Mouse (Mus musculus): ENCODE results near the gene Calm4. TPM values are rescaled to one million over a fixed set of nuclear protein-coding genes. Genes with fewer than 3 reads are reported as not detected.

Calm4 gene
- polyA plus RNA-seq, 1 experiment = not detected

DNA sequence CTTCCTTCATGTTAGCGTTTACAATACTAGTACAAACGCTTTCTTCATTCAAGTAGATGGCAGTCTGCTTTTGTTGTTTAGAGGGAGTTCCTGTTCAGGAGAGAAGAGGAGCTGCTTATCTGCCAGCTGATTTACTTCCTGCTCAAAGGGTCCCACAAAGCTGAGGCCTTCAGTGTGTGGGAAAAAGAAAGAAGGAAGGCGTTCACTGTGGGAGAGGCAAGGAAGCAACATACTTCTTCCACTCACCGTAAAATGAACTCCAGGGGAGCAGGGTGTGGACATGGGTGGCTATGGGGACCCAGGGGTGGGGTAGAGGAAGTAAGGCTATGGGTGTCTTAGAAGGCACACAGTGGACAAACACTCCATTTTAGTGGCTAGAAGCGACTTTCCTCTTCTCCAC lies 31.9 kb upstream of the Calm4 start:
- Histone ChIP-seq H3K4me1 (ENCODE audit: control insufficient read depth, insufficient read depth, insufficient read length, low read length) (peaks cover 6% of the 10 kb centered on the region; the same call in 1 of the 2 replicates), H3K27me3 (ENCODE audit: control insufficient read depth, insufficient read depth, low read length) (no peaks in the 10 kb centered on the region), H3K36me3 (ENCODE audit: control insufficient read depth, insufficient read depth, low read length) (no peaks in the 10 kb centered on the region), H3K4me3 (ENCODE audit: low read depth, low read length) (no peak overlapping the region), H3K27ac (ENCODE audit: insufficient read depth, low read depth, low read length) (peak overlapping the region; percentile 17; the same call in 1 of the 2 replicates)
- 22% methylated on average over 5 of the region's 5 CpGs for WGBS
- TF ChIP-seq CTCF (IDR thresholded peaks at IDR 0.05; ENCODE audit: extremely low read depth, insufficient read length, insufficient replicate concordance, low read depth, low read length) (no peak), POLR2A (IDR thresholded peaks at IDR 0.05; ENCODE audit: low read depth, low read length) (no peak)

DNA sequence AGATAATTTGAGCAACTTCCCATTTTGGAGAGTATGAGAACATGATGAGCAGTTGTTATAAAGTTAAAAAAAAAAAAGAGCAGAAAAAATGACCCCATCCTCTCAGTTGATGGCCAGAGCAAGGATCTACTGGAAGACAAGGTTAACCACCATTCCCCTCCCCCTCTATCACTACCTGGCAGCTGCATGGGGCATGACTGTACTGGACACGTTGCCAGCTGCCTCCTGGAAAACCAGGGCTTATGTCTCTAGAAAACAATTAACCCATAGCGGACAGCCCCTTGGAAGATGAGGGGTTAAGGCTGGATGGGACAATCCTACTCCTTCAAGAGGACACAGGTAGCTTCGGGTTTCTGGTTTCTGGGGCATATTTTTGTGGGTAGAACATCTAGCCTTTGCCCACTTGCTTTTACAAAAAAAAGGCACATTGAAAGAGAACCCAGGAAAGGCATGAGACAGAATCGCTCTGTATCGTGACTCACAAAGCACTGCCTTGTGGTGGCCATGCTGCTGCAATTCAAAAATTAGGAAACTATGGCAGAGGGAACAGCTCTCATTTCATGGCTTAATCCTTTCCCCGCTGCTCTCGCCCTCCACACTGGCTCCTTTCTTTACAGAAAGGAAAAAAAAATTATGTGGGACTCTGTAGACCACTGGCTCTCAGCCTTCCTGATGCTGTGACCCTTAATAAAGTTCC lies 30.3 kb upstream of the Calm4 start:
- Histone ChIP-seq H3K27ac (ENCODE audit: insufficient read depth, low read depth, low read length) (no peak overlapping the region), H3K4me1 (ENCODE audit: control insufficient read depth, insufficient read depth, insufficient read length, low read length) (peaks cover 6% of the 10 kb centered on the region; the same call in 1 of the 2 replicates), H3K36me3 (ENCODE audit: control insufficient read depth, insufficient read depth, low read length) (no peaks in the 10 kb centered on the region), H3K27me3 (ENCODE audit: control insufficient read depth, insufficient read depth, low read length) (no peaks in the 10 kb centered on the region), H3K4me3 (ENCODE audit: low read depth, low read length) (no peak overlapping the region)
- TF ChIP-seq CTCF (IDR thresholded peaks at IDR 0.05; ENCODE audit: extremely low read depth, insufficient read length, insufficient replicate concordance, low read depth, low read length) (no peak), POLR2A (IDR thresholded peaks at IDR 0.05; ENCODE audit: low read depth, low read length) (no peak)
- WGBS = 83% methylated on average over 7 of the region's 7 CpGs

DNA sequence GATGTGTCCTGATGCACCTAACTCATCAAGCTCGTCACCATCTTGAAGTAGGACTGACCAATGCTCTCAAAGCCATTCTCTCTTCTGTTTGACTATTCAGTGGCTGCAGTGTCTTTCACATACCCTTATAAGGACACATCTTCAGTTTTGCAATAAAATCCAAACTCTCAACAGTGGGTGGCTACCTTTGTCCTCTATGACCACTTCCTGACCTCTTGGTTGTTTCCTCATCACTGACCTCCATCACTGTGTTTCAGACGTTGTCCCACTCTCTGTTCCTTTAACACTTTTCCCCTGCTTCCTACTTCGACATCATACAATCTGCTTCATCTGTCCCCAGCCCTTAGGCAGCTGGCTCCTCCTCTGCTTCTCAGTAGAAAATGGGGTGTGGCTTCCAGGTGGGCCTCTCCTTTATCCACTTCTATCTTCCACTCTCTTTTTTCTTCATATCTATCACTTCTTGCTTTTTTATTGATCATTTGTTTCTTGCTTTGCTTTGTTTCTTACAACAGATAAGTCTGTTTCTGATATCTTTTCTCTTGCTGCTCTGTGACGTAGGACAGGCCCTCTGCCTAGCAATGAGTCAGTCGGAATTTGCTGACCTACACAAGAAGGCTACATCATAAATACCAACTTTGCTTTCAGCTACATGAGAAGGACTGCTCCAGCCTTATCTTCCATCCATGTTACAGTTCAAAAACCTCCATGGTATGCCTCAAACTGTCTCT lies 19.4 kb upstream of the Calm4 start:
- no peak overlapping the region for H3K4me3 ChIP-seq (ENCODE audit: low read depth, low read length)
- H3K36me3 ChIP-seq (ENCODE audit: control insufficient read depth, insufficient read depth, low read length) = no peaks in the 10 kb centered on the region
- no peak for TF ChIP-seq CTCF (IDR thresholded peaks at IDR 0.05; ENCODE audit: extremely low read depth, insufficient read length, insufficient replicate concordance, low read depth, low read length)
- no peak for TF ChIP-seq POLR2A (IDR thresholded peaks at IDR 0.05; ENCODE audit: low read depth, low read length)
- no peak overlapping the region for H3K27ac ChIP-seq (ENCODE audit: insufficient read depth, low read depth, low read length)
- peaks cover 3% of the 10 kb centered on the region; the same call in 1 of the 2 replicates for H3K4me1 ChIP-seq (ENCODE audit: control insufficient read depth, insufficient read depth, insufficient read length, low read length)
- 46% methylated on average over 5 of the region's 5 CpGs for WGBS
- H3K27me3 ChIP-seq (ENCODE audit: control insufficient read depth, insufficient read depth, low read length) = no peaks in the 10 kb centered on the region

DNA sequence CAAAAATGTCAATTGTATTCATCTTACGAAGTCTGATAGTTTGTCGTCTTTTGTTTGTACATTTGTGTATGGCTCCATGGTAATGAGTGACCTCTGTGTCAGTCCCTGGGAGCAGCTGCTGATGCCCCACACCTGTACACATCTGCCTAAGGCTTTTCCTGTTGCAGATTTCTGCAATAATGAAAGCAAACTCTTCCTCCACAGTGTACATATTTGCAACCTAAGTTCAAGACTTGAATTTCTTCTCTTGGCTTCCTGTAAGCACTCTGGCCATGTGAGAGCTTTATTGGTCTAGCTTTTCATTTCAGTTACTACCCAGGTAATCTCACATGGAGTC lies 18.8 kb upstream of the Calm4 start:
- H3K4me1 ChIP-seq (ENCODE audit: control insufficient read depth, insufficient read depth, insufficient read length, low read length) = peaks cover 3% of the 10 kb centered on the region; the same call in 1 of the 2 replicates

DNA sequence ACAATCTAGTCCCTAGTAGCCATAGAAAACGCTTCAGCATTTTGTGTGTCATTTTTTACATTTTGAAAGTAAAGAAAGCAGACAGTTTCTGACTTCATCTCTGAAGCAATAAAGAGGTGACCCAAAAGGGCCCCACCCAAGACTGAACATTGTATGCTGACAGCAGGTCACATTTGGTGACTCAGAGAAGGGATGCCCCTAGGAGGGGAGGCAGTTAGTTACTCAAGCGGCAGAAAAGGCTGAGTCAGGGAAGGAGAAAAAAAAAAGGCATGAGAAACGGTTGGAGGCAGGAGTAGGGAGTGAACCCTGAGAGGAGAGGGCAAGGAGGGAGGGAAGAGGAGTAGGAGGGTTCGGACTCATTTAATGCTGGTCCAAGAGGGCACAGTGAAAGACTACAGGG lies 15.5 kb upstream of the Calm4 start:
- WGBS = 57% methylated on average over 4 of the region's 4 CpGs
- Histone ChIP-seq H3K36me3 (ENCODE audit: control insufficient read depth, insufficient read depth, low read length) (no peaks in the 10 kb centered on the region), H3K27me3 (ENCODE audit: control insufficient read depth, insufficient read depth, low read length) (no peaks in the 10 kb centered on the region)

More for the DNA sequence above, 18.8 kb upstream of the Calm4 start:
- no peaks in the 10 kb centered on the region for H3K36me3 ChIP-seq (ENCODE audit: control insufficient read depth, insufficient read depth, low read length)
- H3K27ac ChIP-seq (ENCODE audit: insufficient read depth, low read depth, low read length) = no peak overlapping the region
- no peaks in the 10 kb centered on the region for H3K27me3 ChIP-seq (ENCODE audit: control insufficient read depth, insufficient read depth, low read length)
- WGBS = 74% methylated on average over 2 of the region's 2 CpGs
- TF ChIP-seq CTCF (IDR thresholded peaks at IDR 0.05; ENCODE audit: extremely low read depth, insufficient read length, insufficient replicate concordance, low read depth, low read length) = no peak
- TF ChIP-seq POLR2A (IDR thresholded peaks at IDR 0.05; ENCODE audit: low read depth, low read length) = no peak
- H3K4me3 ChIP-seq (ENCODE audit: low read depth, low read length) = no peak overlapping the region

DNA sequence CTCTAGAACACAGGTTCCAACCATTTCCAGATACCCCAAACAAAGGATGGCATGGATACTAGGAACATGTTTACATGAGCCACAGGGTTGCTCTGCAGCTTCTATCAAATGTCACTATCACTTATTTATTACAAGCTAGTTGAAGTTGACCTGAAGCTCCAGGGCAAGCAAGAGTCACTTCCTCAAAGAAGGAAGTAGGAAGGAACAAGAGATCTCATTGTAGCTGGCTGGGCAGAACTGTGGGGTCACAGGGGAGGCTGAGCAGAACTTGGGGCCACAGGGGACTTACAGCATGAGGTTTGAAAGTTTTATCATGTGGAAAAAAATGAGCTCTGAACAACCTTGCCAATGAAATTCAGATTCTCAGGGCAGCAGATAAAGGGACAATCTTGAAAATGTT lies 11.8 kb upstream of the Calm4 start:
- no peaks in the 10 kb centered on the region for H3K27me3 ChIP-seq (ENCODE audit: control insufficient read depth, insufficient read depth, low read length)
- no peak overlapping the region for H3K4me3 ChIP-seq (ENCODE audit: low read depth, low read length)
- no peak overlapping the region for H3K27ac ChIP-seq (ENCODE audit: insufficient read depth, low read depth, low read length)
- H3K36me3 ChIP-seq (ENCODE audit: control insufficient read depth, insufficient read depth, low read length) = no peaks in the 10 kb centered on the region
- no peak for TF ChIP-seq CTCF (IDR thresholded peaks at IDR 0.05; ENCODE audit: extremely low read depth, insufficient read length, insufficient replicate concordance, low read depth, low read length)
- no peak for TF ChIP-seq POLR2A (IDR thresholded peaks at IDR 0.05; ENCODE audit: low read depth, low read length)
- no peaks in the 10 kb centered on the region for H3K4me1 ChIP-seq (ENCODE audit: control insufficient read depth, insufficient read depth, insufficient read length, low read length)

More for the DNA sequence above, 15.5 kb upstream of the Calm4 start:
- Histone ChIP-seq H3K27ac (ENCODE audit: insufficient read depth, low read depth, low read length) (no peak overlapping the region), H3K4me1 (ENCODE audit: control insufficient read depth, insufficient read depth, insufficient read length, low read length) (peaks cover 3% of the 10 kb centered on the region; the same call in 1 of the 2 replicates), H3K4me3 (ENCODE audit: low read depth, low read length) (no peak overlapping the region)
- no peak for TF ChIP-seq CTCF (IDR thresholded peaks at IDR 0.05; ENCODE audit: extremely low read depth, insufficient read length, insufficient replicate concordance, low read depth, low read length)
- no peak for TF ChIP-seq POLR2A (IDR thresholded peaks at IDR 0.05; ENCODE audit: low read depth, low read length)

DNA sequence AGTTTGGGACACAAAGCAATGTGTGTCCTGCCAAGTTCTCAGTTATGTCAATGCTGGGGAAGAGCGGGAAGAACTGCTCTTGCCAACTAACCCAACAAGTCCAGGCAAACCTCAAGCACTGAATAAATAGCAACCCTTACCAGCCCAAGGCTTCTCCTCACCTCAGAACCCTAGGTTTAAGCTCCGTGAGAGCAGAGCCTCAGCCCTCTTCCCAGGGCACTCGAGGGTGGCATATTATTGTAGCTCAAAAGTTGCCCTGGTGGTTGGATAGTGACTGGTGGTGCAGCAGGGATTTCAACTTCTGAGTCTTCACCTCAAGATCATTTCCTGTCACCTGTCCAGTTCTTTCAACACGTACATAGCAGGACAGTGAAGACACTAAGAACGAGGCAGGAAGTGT lies 6.0 kb upstream of the Calm4 start:
- 86% methylated on average over 5 of the region's 5 CpGs for WGBS
- H3K27me3 ChIP-seq (ENCODE audit: control insufficient read depth, insufficient read depth, low read length) = no peaks in the 10 kb centered on the region

More for the DNA sequence above, 6.0 kb upstream of the Calm4 start:
- Histone ChIP-seq H3K4me3 (ENCODE audit: low read depth, low read length) (no peak overlapping the region), H3K4me1 (ENCODE audit: control insufficient read depth, insufficient read depth, insufficient read length, low read length) (no peaks in the 10 kb centered on the region), H3K36me3 (ENCODE audit: control insufficient read depth, insufficient read depth, low read length) (no peaks in the 10 kb centered on the region), H3K27ac (ENCODE audit: insufficient read depth, low read depth, low read length) (no peak overlapping the region)
- TF ChIP-seq CTCF (IDR thresholded peaks at IDR 0.05; ENCODE audit: extremely low read depth, insufficient read length, insufficient replicate concordance, low read depth, low read length) (no peak), POLR2A (IDR thresholded peaks at IDR 0.05; ENCODE audit: low read depth, low read length) (no peak)
